Mouse (Mus musculus): ENCODE results near the gene Znrf4.
A peak's percentile ranks its signal among the peaks of the same experiment; 100 is the strongest.

- TF ChIP-seq CTCF (IDR thresholded peaks at IDR 0.05; ENCODE audit: borderline replicate concordance, control insufficient read depth, extremely low read depth, insufficient read depth, low read length, poor library complexity) (no peak), POLR2A (IDR thresholded peaks at IDR 0.05; ENCODE audit: control insufficient read depth, extremely low read depth, insufficient read depth, low read length, poor library complexity) (0 out of 2 replicates have a peak, but pooled peaks have one; percentile 18)
Observed at GRCm38 (mm10) chr17:56476402-56476752, 35.9 kb downstream of the Znrf4 start, which contains the start of gene Ptprs.

All from thymus, adult 2 months (tissue).